Mouse (Mus musculus): Measurements from ENCODE around the gene Tmem164. TPM values are rescaled to one million over a fixed set of nuclear protein-coding genes. Genes with fewer than 3 reads are reported as not detected.
"Not testable (repeated sequence)": the region's sequence is repeated elsewhere in the genome, so short reads cannot be mapped to it uniquely, and the experiment has no call there.

The Tmem164 gene
- total RNA-seq (2014; rRNA removed): 36.0 and 38.2 TPM in 2 replicates
- polyA plus RNA-seq (2015; fragmentation: Nextera tagmentation; extraction: Ambion mirVana): 15.6 and 15.8 TPM in 2 replicates

DNA sequence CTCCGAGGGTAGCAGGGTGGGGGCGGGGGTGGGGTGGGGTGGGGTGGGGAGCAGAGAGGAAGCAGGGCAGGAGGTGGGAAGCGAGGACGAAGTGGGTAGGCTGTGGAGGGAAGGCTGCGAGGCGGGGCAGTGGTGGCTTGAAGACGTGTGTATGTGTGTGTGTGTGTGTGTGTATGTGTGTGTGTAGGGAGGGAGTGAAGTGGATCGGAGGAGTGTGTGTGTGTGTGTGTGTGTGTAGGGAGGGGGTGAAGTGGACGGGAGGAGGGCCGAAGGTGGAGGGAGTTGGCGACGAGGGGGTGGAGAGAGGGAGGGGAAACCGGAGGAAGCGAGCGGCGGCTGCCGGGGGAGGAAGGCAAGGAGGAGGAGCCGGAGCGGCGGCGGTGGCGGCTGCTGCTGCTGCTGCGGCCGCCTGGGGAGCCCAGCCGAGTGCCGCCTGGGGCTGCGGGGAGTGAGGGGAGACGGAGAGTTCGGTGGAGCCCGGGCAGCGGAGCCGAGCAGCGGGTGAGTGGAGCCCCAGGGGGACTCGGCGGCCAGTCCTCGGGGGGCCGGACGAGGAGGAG lies at the start of gene Tmem164:
Gene Tmem164 (plus strand): TSS at position 351 of the 560 bp plus-strand sequence.
- Histone ChIP-seq H3K4me2 (ENCODE audit: low read depth, low read length, poor library complexity, severe bottlenecking) (peak within 1 kb of the TSS; percentile 68), H3K36me3 (ENCODE audit: insufficient read depth, low read length) (no peaks in the 10 kb centered on the region), H3K27me3 (ENCODE audit: insufficient read depth, low read length) (peaks cover 8% of the 10 kb centered on the region; the same call in 1 of the 2 replicates), H3K9me3 (ENCODE audit: low read length) (no peaks in the 10 kb centered on the region), H3K4me1 (ENCODE audit: insufficient read depth, low read length) (no peaks in the 10 kb centered on the region), H3K9ac (replicated peaks; ENCODE audit: low read length, poor library complexity, severe bottlenecking) (peak within 1 kb of the TSS; percentile 66), H3K4me3 (ENCODE audit: low read depth, low read length) (peak within 1 kb of the TSS; percentile 59), H3K27ac (ENCODE audit: low read depth, low read length) (peak within 1 kb of the TSS; percentile 63)
- no peak for TF ChIP-seq CTCF (IDR thresholded peaks at IDR 0.05)
- 11% methylated on average over 19 of the region's 38 CpGs for WGBS
- ATAC-seq (ENCODE audit: low FRiP score) (peak; percentile 74), DNase-seq (ENCODE audit: low spot score) (peak; percentile 67)

DNA sequence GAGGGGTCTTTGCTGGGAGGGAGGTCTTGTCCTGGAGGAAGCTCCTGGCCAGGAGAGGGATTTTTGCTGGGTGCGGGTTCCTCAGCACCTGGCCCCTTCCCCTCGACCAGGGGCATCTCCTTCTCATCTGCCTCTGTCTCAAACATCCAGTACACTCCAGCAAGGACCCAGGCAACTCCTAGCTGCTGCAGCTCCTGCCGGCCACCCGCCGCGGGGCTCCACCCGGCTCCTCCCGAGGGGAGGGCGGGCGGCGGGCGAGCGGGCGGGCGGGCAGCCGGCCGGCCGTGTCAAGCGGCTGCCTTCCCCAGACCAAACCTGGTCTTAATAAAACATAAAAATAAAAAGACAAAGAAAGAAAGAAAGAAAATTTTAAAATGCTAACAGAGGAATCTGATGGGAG lies 48.2 kb upstream of the Tmem164 start:
- not testable (repeated sequence) for H3K27me3 ChIP-seq (ENCODE audit: insufficient read depth, low read length); H3K9me3 ChIP-seq (ENCODE audit: low read length); H3K9ac ChIP-seq (replicated peaks; ENCODE audit: low read length, poor library complexity, severe bottlenecking); H3K36me3 ChIP-seq (ENCODE audit: insufficient read depth, low read length); H3K27ac ChIP-seq (ENCODE audit: low read depth, low read length); DNase-seq (ENCODE audit: low spot score); ATAC-seq (ENCODE audit: low FRiP score); H3K4me1 ChIP-seq (ENCODE audit: insufficient read depth, low read length); H3K4me3 ChIP-seq (ENCODE audit: low read depth, low read length)
- 0 out of 2 replicates have a peak overlapping the region, but pooled peaks have one; percentile 28 for H3K4me2 ChIP-seq (ENCODE audit: low read depth, low read length, poor library complexity, severe bottlenecking)
- 31% methylated on average over 17 of the region's 19 CpGs for WGBS

DNA sequence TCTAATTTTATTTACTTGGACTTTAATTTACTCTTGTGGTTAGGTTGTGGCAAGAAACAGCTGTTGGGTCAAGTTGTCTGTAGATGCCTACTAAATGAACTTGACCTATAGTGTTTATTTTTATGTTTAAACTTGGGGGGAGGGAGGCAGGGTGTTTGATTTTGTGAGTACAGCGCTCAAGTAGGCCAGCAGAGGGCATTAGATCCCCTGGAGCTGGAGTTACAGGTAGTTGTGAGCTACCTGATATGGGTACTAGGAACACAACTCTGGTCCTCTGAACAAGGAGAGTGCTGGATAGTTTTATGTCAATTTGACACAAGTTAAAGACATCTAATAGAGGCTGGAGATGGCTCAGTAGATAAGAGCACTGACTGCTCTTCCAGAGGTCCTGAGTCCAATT lies 34.0 kb upstream of the Tmem164 start:
- no peak for TF ChIP-seq CTCF (IDR thresholded peaks at IDR 0.05)
- no peak overlapping the region for H3K4me3 ChIP-seq (ENCODE audit: low read depth, low read length)
- no peak for DNase-seq (ENCODE audit: low spot score)
- H3K4me2 ChIP-seq (ENCODE audit: low read depth, low read length, poor library complexity, severe bottlenecking): no peak overlapping the region
- H3K36me3 ChIP-seq (ENCODE audit: insufficient read depth, low read length): no peaks in the 10 kb centered on the region
- 75% methylated on average over 1 of the region's 1 CpGs for WGBS
- H3K4me1 ChIP-seq (ENCODE audit: insufficient read depth, low read length): no peaks in the 10 kb centered on the region
- H3K9ac ChIP-seq (replicated peaks; ENCODE audit: low read length, poor library complexity, severe bottlenecking): no peak overlapping the region
- no peaks in the 10 kb centered on the region for H3K27me3 ChIP-seq (ENCODE audit: insufficient read depth, low read length)
- H3K27ac ChIP-seq (ENCODE audit: low read depth, low read length): no peak overlapping the region
- H3K9me3 ChIP-seq (ENCODE audit: low read length): no peaks in the 10 kb centered on the region
- no peak for ATAC-seq (ENCODE audit: low FRiP score)

DNA sequence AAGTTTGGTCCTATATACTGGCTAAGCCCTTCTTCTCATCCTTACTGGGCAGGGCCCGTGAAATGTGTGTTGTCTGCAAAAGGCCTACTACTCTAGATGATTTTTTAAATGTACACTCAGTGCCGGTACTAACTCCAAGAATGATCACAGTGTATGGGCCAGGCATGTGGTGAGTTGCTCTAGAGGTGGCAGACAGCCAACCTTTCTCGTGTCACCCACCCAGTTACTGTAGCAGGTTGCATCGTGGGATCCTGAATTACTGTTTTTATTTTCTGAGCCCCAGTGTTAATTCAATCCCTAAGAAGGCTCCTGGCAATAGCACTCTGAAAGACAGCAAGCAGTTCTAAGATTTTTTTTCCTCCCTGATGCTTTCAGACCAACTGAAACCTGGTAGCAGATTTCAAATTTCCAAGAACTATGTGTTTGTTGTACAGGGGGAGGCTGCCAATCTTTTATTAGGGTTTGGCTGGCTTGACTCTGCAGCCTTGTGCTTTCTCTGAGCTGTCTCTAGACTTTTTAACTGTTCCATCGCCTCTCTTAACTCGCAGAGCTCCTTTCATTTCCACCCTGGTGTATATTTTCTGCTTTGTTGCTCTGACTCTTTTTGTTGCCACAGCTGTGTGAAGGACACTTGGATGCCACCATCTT lies 31.0 kb upstream of the Tmem164 start:
- Histone ChIP-seq H3K4me3 (ENCODE audit: low read depth, low read length) (no peak overlapping the region), H3K4me1 (ENCODE audit: insufficient read depth, low read length) (no peaks in the 10 kb centered on the region), H3K9me3 (ENCODE audit: low read length) (no peaks in the 10 kb centered on the region), H3K4me2 (ENCODE audit: low read depth, low read length, poor library complexity, severe bottlenecking) (no peak overlapping the region), H3K27me3 (ENCODE audit: insufficient read depth, low read length) (no peaks in the 10 kb centered on the region), H3K27ac (ENCODE audit: low read depth, low read length) (no peak overlapping the region), H3K9ac (replicated peaks; ENCODE audit: low read length, poor library complexity, severe bottlenecking) (no peak overlapping the region), H3K36me3 (ENCODE audit: insufficient read depth, low read length) (no peaks in the 10 kb centered on the region)
- 65% methylated on average over 6 of the region's 6 CpGs for WGBS
- TF ChIP-seq CTCF (IDR thresholded peaks at IDR 0.05): no peak
- ATAC-seq (ENCODE audit: low FRiP score) (no peak), DNase-seq (ENCODE audit: low spot score) (peak; percentile 10)

DNA sequence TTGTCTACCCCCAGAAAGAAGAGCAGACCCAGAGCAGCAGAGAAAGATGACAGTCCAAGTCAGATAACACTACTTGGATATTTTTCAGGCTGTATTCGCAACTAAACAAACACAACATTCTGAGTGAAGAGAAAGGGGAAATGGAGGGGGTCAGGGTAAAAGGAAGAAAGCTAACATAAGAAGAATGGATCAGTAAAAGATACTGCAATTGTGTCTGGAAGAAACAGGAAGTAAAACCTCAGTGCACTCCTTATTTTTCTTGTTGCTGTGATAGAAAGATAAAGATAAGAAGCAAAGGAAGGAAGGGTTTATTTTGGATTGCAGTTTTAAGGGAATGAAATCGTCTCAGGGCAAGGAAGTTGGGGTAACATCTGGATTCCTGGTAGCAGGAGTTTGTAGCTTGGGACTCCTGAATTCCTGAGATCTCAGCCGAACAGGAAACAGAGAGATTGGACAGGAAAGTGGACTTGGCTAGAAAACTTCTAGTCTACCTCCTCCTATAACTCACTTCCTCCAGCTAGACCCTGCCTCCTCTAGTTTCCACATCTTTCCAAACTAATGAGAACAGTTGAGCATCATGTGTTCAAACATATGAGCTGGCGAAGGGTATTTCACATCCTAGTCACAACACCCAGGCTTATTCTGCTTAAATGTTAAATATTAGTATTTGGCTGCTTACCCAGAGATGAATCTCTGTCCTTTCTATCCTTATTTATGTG lies 16.3 kb upstream of the Tmem164 start:
- ATAC-seq (ENCODE audit: low FRiP score) (no peak), DNase-seq (ENCODE audit: low spot score) (no peak)
- no peak overlapping the region for H3K4me2 ChIP-seq (ENCODE audit: low read depth, low read length, poor library complexity, severe bottlenecking)
- no peaks in the 10 kb centered on the region; the same call in 1 of the 2 replicates for H3K27me3 ChIP-seq (ENCODE audit: insufficient read depth, low read length)
- no peak for TF ChIP-seq CTCF (IDR thresholded peaks at IDR 0.05)
- H3K27ac ChIP-seq (ENCODE audit: low read depth, low read length): no peak overlapping the region
- WGBS: 74% methylated on average over 4 of the region's 4 CpGs
- H3K4me3 ChIP-seq (ENCODE audit: low read depth, low read length): no peak overlapping the region
- no peak overlapping the region for H3K9ac ChIP-seq (replicated peaks; ENCODE audit: low read length, poor library complexity, severe bottlenecking)
- no peaks in the 10 kb centered on the region for H3K9me3 ChIP-seq (ENCODE audit: low read length)
- H3K4me1 ChIP-seq (ENCODE audit: insufficient read depth, low read length): no peaks in the 10 kb centered on the region
- no peaks in the 10 kb centered on the region for H3K36me3 ChIP-seq (ENCODE audit: insufficient read depth, low read length)

DNA sequence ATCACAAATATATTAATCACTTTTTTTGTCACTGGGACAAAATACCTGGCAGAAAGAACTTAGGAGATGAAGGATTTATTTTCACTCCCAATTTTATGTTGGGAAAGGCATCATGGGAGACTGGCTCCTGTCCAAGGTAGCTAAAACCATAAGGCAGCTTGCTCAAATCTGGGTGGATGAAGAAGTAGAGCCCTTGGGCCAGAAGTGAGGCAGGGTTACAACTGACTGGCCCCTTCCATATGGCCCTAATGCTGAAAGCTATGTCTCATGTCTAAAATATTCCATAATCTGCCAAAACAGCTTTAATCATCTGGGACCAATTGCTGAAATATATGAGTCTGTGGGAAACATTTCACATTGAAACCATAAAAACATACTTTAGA lies 15.8 kb upstream of the Tmem164 start:
- H3K4me2 ChIP-seq (ENCODE audit: low read depth, low read length, poor library complexity, severe bottlenecking): no peak overlapping the region
- no peaks in the 10 kb centered on the region; the same call in 1 of the 2 replicates for H3K27me3 ChIP-seq (ENCODE audit: insufficient read depth, low read length)
- no peak overlapping the region for H3K9ac ChIP-seq (replicated peaks; ENCODE audit: low read length, poor library complexity, severe bottlenecking)
- no peaks in the 10 kb centered on the region for H3K36me3 ChIP-seq (ENCODE audit: insufficient read depth, low read length)
- TF ChIP-seq CTCF (IDR thresholded peaks at IDR 0.05): no peak
- H3K4me1 ChIP-seq (ENCODE audit: insufficient read depth, low read length): no peaks in the 10 kb centered on the region
- no peaks in the 10 kb centered on the region for H3K9me3 ChIP-seq (ENCODE audit: low read length)
- no peak for DNase-seq (ENCODE audit: low spot score)
- H3K4me3 ChIP-seq (ENCODE audit: low read depth, low read length): no peak overlapping the region
- ATAC-seq (ENCODE audit: low FRiP score): no peak
- H3K27ac ChIP-seq (ENCODE audit: low read depth, low read length): no peak overlapping the region

Data from midbrain, postnatal 0 days (tissue).